Mouse (Mus musculus): ENCODE measurements at regions not wholly inside any gene's neighbourhood (a gene's known extent, or its start where the extent isn't known, plus 50 kb on each side); places are given as distances from the start of the nearest gene placed in this dataset.

- WGBS: 80% methylated on average over 5 of the region's 5 CpGs
- no peak overlapping the region for H3K4me2 ChIP-seq
- no peak overlapping the region for H3K4me3 ChIP-seq
- H3K36me3 ChIP-seq: no peaks in the 10 kb centered on the region
- H3K4me1 ChIP-seq: no peaks in the 10 kb centered on the region; the same call in 1 of the 2 replicates
- ATAC-seq (ENCODE audit: insufficient number of reproducible peaks, insufficient read depth, low FRiP score, low TSS enrichment, low read depth): no peak
- H3K9me3 ChIP-seq: no peaks in the 10 kb centered on the region
- no peaks in the 10 kb centered on the region for H3K27me3 ChIP-seq
- no peak overlapping the region for H3K27ac ChIP-seq
- H3K9ac ChIP-seq: no peak overlapping the region
Observed at GRCm38 (mm10) chr12:106519141-106519540, 509.1 kb downstream of the Vrk1 start.

GRCm38 (mm10) chr12:106524411-106524810, 514.4 kb downstream of the Vrk1 start:
- no peak overlapping the region for H3K4me2 ChIP-seq
- H3K4me3 ChIP-seq: no peak overlapping the region
- WGBS: 75% methylated on average over 4 of the region's 4 CpGs
- no peak overlapping the region for H3K27ac ChIP-seq
- H3K36me3 ChIP-seq: no peaks in the 10 kb centered on the region
- no peak overlapping the region for H3K9ac ChIP-seq
- ATAC-seq (ENCODE audit: insufficient number of reproducible peaks, insufficient read depth, low FRiP score, low TSS enrichment, low read depth): no peak
- peaks cover 9% of the 10 kb centered on the region for H3K27me3 ChIP-seq
- H3K4me1 ChIP-seq: peaks cover 12% of the 10 kb centered on the region
- no peaks in the 10 kb centered on the region for H3K9me3 ChIP-seq

GRCm38 (mm10) chr12:106527116-106527515, 517.1 kb downstream of the Vrk1 start:
- Histone ChIP-seq H3K9me3 (no peaks in the 10 kb centered on the region), H3K36me3 (no peaks in the 10 kb centered on the region), H3K4me2 (peak overlapping the region; percentile 12; the same call in 1 of the 2 replicates), H3K4me1 (peaks cover 12% of the 10 kb centered on the region), H3K4me3 (no peak overlapping the region), H3K27me3 (peaks cover 9% of the 10 kb centered on the region), H3K9ac (no peak overlapping the region), H3K27ac (no peak overlapping the region)
- 68% methylated on average over 8 of the region's 8 CpGs for WGBS
- no peak for ATAC-seq (ENCODE audit: insufficient number of reproducible peaks, insufficient read depth, low FRiP score, low TSS enrichment, low read depth)

GRCm38 (mm10) chr12:106527699-106528434, 517.8 kb downstream of the Vrk1 start:
- Histone ChIP-seq H3K27me3 (peaks cover 9% of the 10 kb centered on the region), H3K36me3 (no peaks in the 10 kb centered on the region), H3K9me3 (no peaks in the 10 kb centered on the region), H3K4me3 (no peak overlapping the region), H3K4me2 (peak overlapping the region; percentile 12), H3K4me1 (peaks cover 12% of the 10 kb centered on the region), H3K27ac (no peak overlapping the region), H3K9ac (no peak overlapping the region)
- WGBS: 12% methylated on average over 20 of the region's 20 CpGs
- no peak for ATAC-seq (ENCODE audit: insufficient number of reproducible peaks, insufficient read depth, low FRiP score, low TSS enrichment, low read depth)

- Histone ChIP-seq H3K9me3 (no peaks in the 10 kb centered on the region), H3K9ac (no peak overlapping the region), H3K4me2 (no peak overlapping the region), H3K27ac (no peak overlapping the region), H3K27me3 (peaks cover 9% of the 10 kb centered on the region), H3K36me3 (no peaks in the 10 kb centered on the region), H3K4me1 (peaks cover 12% of the 10 kb centered on the region), H3K4me3 (no peak overlapping the region)
- ATAC-seq (ENCODE audit: insufficient number of reproducible peaks, insufficient read depth, low FRiP score, low TSS enrichment, low read depth): no peak
- 35% methylated on average over 10 of the region's 10 CpGs for WGBS
Observed at GRCm38 (mm10) chr12:106528521-106528920, 518.5 kb downstream of the Vrk1 start.

GRCm38 (mm10) chr12:106529175-106529574, 519.1 kb downstream of the Vrk1 start:
- H3K36me3 ChIP-seq: no peaks in the 10 kb centered on the region
- H3K27me3 ChIP-seq: peaks cover 12% of the 10 kb centered on the region
- H3K4me3 ChIP-seq: no peak overlapping the region
- 28% methylated on average over 11 of the region's 11 CpGs for WGBS
- H3K9me3 ChIP-seq: no peaks in the 10 kb centered on the region
- no peak overlapping the region for H3K9ac ChIP-seq
- H3K27ac ChIP-seq: no peak overlapping the region
- peaks cover 12% of the 10 kb centered on the region for H3K4me1 ChIP-seq
- no peak overlapping the region for H3K4me2 ChIP-seq
- ATAC-seq (ENCODE audit: insufficient number of reproducible peaks, insufficient read depth, low FRiP score, low TSS enrichment, low read depth): no peak

- H3K27ac ChIP-seq: no peak overlapping the region
- H3K4me2 ChIP-seq: no peak overlapping the region
- ATAC-seq (ENCODE audit: insufficient number of reproducible peaks, insufficient read depth, low FRiP score, low TSS enrichment, low read depth): no peak
- no peaks in the 10 kb centered on the region for H3K9me3 ChIP-seq
- H3K9ac ChIP-seq: no peak overlapping the region
- 73% methylated on average over 2 of the region's 2 CpGs for WGBS
- peaks cover 11% of the 10 kb centered on the region for H3K4me1 ChIP-seq
- H3K27me3 ChIP-seq: 0 out of 2 replicates have a peak, but pooled peaks cover 11% of the 10 kb centered on the region
- H3K36me3 ChIP-seq: no peaks in the 10 kb centered on the region
- no peak overlapping the region for H3K4me3 ChIP-seq
Observed at GRCm38 (mm10) chr12:106535086-106535485, 525.1 kb downstream of the Vrk1 start.

- H3K9me3 ChIP-seq: no peaks in the 10 kb centered on the region
- WGBS: 42% methylated on average over 8 of the region's 8 CpGs
- no peak overlapping the region for H3K9ac ChIP-seq
- H3K27me3 ChIP-seq: 0 out of 2 replicates have a peak, but pooled peaks cover 11% of the 10 kb centered on the region
- ATAC-seq (ENCODE audit: insufficient number of reproducible peaks, insufficient read depth, low FRiP score, low TSS enrichment, low read depth): no peak
- no peak overlapping the region for H3K4me2 ChIP-seq
- H3K27ac ChIP-seq: no peak overlapping the region
- H3K4me3 ChIP-seq: no peak overlapping the region
- H3K4me1 ChIP-seq: peaks cover 18% of the 10 kb centered on the region
- no peaks in the 10 kb centered on the region for H3K36me3 ChIP-seq
Observed at GRCm38 (mm10) chr12:106535628-106536288, 525.7 kb downstream of the Vrk1 start.

GRCm38 (mm10) chr12:106536289-106536636, 526.2 kb downstream of the Vrk1 start:
- WGBS: 28% methylated on average over 7 of the region's 7 CpGs
- Histone ChIP-seq H3K27me3 (0 out of 2 replicates have a peak, but pooled peaks cover 11% of the 10 kb centered on the region), H3K9ac (no peak overlapping the region), H3K9me3 (no peaks in the 10 kb centered on the region), H3K27ac (no peak overlapping the region), H3K4me1 (peaks cover 18% of the 10 kb centered on the region), H3K36me3 (no peaks in the 10 kb centered on the region), H3K4me3 (no peak overlapping the region), H3K4me2 (no peak overlapping the region)
- no peak for ATAC-seq (ENCODE audit: insufficient number of reproducible peaks, insufficient read depth, low FRiP score, low TSS enrichment, low read depth)

GRCm38 (mm10) chr12:106540003-106540402, 530.0 kb downstream of the Vrk1 start:
- peak overlapping the region; percentile 33 for H3K4me2 ChIP-seq
- H3K4me3 ChIP-seq: no peak overlapping the region
- whole genome bisulfite sequencing: 20% methylated on average over 6 of the region's 6 CpGs
- H3K4me1 ChIP-seq: peaks cover 24% of the 10 kb centered on the region
- H3K36me3 ChIP-seq: no peaks in the 10 kb centered on the region
- no peak overlapping the region for H3K9ac ChIP-seq
- no peak for ATAC-seq (ENCODE audit: insufficient number of reproducible peaks, insufficient read depth, low FRiP score, low TSS enrichment, low read depth)
- peak overlapping the region; percentile 78; the same call in 1 of the 2 replicates for H3K27ac ChIP-seq
- H3K9me3 ChIP-seq: no peaks in the 10 kb centered on the region
- H3K27me3 ChIP-seq: 0 out of 2 replicates have a peak, but pooled peaks cover 5% of the 10 kb centered on the region

- no peaks in the 10 kb centered on the region for H3K27me3 ChIP-seq
- no peak for ATAC-seq (ENCODE audit: insufficient number of reproducible peaks, insufficient read depth, low FRiP score, low TSS enrichment, low read depth)
- H3K27ac ChIP-seq: no peak overlapping the region
- H3K4me1 ChIP-seq: no peaks in the 10 kb centered on the region
- no peak overlapping the region for H3K9ac ChIP-seq
- no peak overlapping the region for H3K4me3 ChIP-seq
- H3K36me3 ChIP-seq: no peaks in the 10 kb centered on the region
- H3K4me2 ChIP-seq: no peak overlapping the region
- WGBS: 85% methylated on average over 9 of the region's 9 CpGs
- no peaks in the 10 kb centered on the region for H3K9me3 ChIP-seq
Observed at GRCm38 (mm10) chr12:106559566-106559965, 549.5 kb downstream of the Vrk1 start.

- H3K27ac ChIP-seq: no peak overlapping the region
- H3K4me2 ChIP-seq: no peak overlapping the region
- no peak overlapping the region for H3K4me3 ChIP-seq
- H3K9ac ChIP-seq: no peak overlapping the region
- no peak for ATAC-seq (ENCODE audit: insufficient number of reproducible peaks, insufficient read depth, low FRiP score, low TSS enrichment, low read depth)
- no peaks in the 10 kb centered on the region for H3K4me1 ChIP-seq
- no peaks in the 10 kb centered on the region for H3K36me3 ChIP-seq
- no peaks in the 10 kb centered on the region for H3K27me3 ChIP-seq
- peaks cover 6% of the 10 kb centered on the region; the same call in 1 of the 2 replicates for H3K9me3 ChIP-seq
- WGBS: 20% methylated on average over 6 of the region's 6 CpGs
Observed at GRCm38 (mm10) chr12:106565263-106565681, 555.2 kb downstream of the Vrk1 start.
